In the genomic region with DNA sequence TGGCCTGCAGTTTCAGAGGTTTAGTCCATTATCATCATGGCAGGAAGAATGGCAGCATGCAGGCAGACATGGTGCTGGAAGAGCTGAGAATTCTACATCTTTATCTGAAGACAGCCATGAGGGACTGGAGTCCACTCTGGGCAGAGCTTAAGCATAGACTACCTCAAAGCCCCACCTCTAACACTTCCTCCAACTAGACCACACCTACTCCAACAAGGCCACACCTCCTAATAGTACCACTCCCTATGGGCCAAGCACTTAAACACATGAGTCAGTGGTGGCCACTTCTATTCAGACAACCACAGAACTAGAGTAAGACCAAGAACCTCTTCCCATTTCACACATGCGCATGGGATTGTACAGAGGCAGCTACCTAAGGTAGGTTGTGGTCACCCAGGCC, we compare ENCODE assay signal across 19 mouse cellular contexts.
DNase-seq lines count a peak whose midpoint lies in the region; ATAC-seq lines count a peak whose summit lies in the region.
"Had no signal": no experiment of that assay in that cellular context is flagged by ENCODE, and none has a peak within 500 bp of the region (broad histone marks: within the 10 kb centered on the region; RNA-seq: fewer than 3 reads in every experiment).

No protein-coding gene starts in this region.

- H3K9me3 ChIP-seq in liver, embryonic 11.5 days (ENCODE audit: control insufficient read depth, low read length), result no peaks in the 10 kb centered on the region
- no peaks in the 10 kb centered on the region for H3K9me3 ChIP-seq in intestine, embryonic 15.5 days
- H3K9me3 ChIP-seq in liver, embryonic 16.5 days (replicated peaks; ENCODE audit: control insufficient read depth, low read length), result no peaks in the 10 kb centered on the region
- H3K9me3 ChIP-seq in kidney, embryonic 14.5 days (ENCODE audit: control insufficient read depth, low read length), result no peaks in the 10 kb centered on the region
- H3K9me3 ChIP-seq: embryonic facial prominence, embryonic 15.5 days; G1E; heart, embryonic 10.5 days had no signal

- no peaks in the 10 kb centered on the region for H3K27me3 ChIP-seq in liver, embryonic 11.5 days (replicated peaks; ENCODE audit: control insufficient read depth, insufficient read depth, low read length)
- no peaks in the 10 kb centered on the region for H3K27me3 ChIP-seq in intestine, embryonic 15.5 days (replicated peaks)
- H3K27me3 ChIP-seq in liver, embryonic 16.5 days (ENCODE audit: control insufficient read depth, insufficient read depth, low read depth, low read length), result no peaks in the 10 kb centered on the region
- no peaks in the 10 kb centered on the region for H3K27me3 ChIP-seq in kidney, embryonic 14.5 days (ENCODE audit: control insufficient read depth, insufficient read depth, low read length)
- H3K27me3 ChIP-seq: embryonic facial prominence, embryonic 15.5 days had no signal

- no peak overlapping the region for H3K9ac ChIP-seq in liver, embryonic 11.5 days (ENCODE audit: low read depth, low read length)
- H3K9ac ChIP-seq in intestine, embryonic 15.5 days, result no peak overlapping the region
- no peak overlapping the region for H3K9ac ChIP-seq in liver, embryonic 16.5 days (ENCODE audit: low read depth, low read length)
- H3K9ac ChIP-seq in kidney, embryonic 14.5 days (ENCODE audit: low read depth, low read length), result no peak overlapping the region
- H3K9ac ChIP-seq: embryonic facial prominence, embryonic 15.5 days; hindbrain, embryonic 14.5 days had no signal

- H3K4me1 ChIP-seq in liver, embryonic 11.5 days (replicated peaks; ENCODE audit: control insufficient read depth, insufficient read depth, low read length), result no peaks in the 10 kb centered on the region
- H3K4me1 ChIP-seq in intestine, embryonic 15.5 days (replicated peaks), result no peaks in the 10 kb centered on the region
- no peaks in the 10 kb centered on the region for H3K4me1 ChIP-seq in liver, embryonic 16.5 days (ENCODE audit: control insufficient read depth, low read depth, low read length)
- H3K4me1 ChIP-seq in kidney, embryonic 14.5 days (ENCODE audit: control insufficient read depth, insufficient read depth, low read length), result no peaks in the 10 kb centered on the region
- H3K4me1 ChIP-seq: embryonic facial prominence, embryonic 15.5 days had no signal

- H3K27ac ChIP-seq in liver, embryonic 11.5 days (ENCODE audit: low read depth, low read length), result no peak overlapping the region
- H3K27ac ChIP-seq in intestine, embryonic 15.5 days, result no peak overlapping the region
- H3K27ac ChIP-seq in liver, embryonic 16.5 days (ENCODE audit: low read length), result no peak overlapping the region
- no peak overlapping the region for H3K27ac ChIP-seq in kidney, embryonic 14.5 days (ENCODE audit: low read depth, low read length)
- H3K27ac ChIP-seq: embryonic facial prominence, embryonic 15.5 days; heart, embryonic 10.5 days; hindbrain, embryonic 14.5 days had no signal

- no peak overlapping the region for H3K4me3 ChIP-seq in liver, embryonic 11.5 days (ENCODE audit: low read depth, low read length)
- H3K4me3 ChIP-seq in intestine, embryonic 15.5 days (replicated peaks), result no peak overlapping the region
- no peak overlapping the region for H3K4me3 ChIP-seq in liver, embryonic 16.5 days (ENCODE audit: low read depth, low read length)
- no peak overlapping the region for H3K4me3 ChIP-seq in kidney, embryonic 14.5 days (ENCODE audit: low read length)
- H3K4me3 ChIP-seq: embryonic facial prominence, embryonic 15.5 days; heart, embryonic 10.5 days had no signal

- DNase-seq in liver, embryonic 11.5 days (ENCODE audit: low spot score), result no peak
- DNase-seq in liver (no peak), 416B (ENCODE audit: low read depth) (peak; percentile 41)
- no peak for DNase-seq in spleen, adult 12 weeks (ENCODE audit: low spot score)
- no peak for DNase-seq in ovary, postnatal 36 days (ENCODE audit: low spot score)
- DNase-seq: adrenal gland, postnatal 10 days; cerebellum, adult 2 months; cerebellum, postnatal 10 days; gastrocnemius, postnatal 10 days; heart, adult 18-20 months; heart, postnatal 10 days had no signal

- H3K4me2 ChIP-seq in liver, embryonic 11.5 days, result no peak overlapping the region
- no peak overlapping the region for H3K4me2 ChIP-seq in intestine, embryonic 15.5 days (replicated peaks)
- no peak overlapping the region for H3K4me2 ChIP-seq in liver, embryonic 16.5 days (ENCODE audit: low read depth, low read length)
- no peak overlapping the region for H3K4me2 ChIP-seq in kidney, embryonic 14.5 days (replicated peaks; ENCODE audit: low read depth, low read length)
- H3K4me2 ChIP-seq: embryonic facial prominence, embryonic 15.5 days; hindbrain, embryonic 14.5 days had no signal

- 96% methylated on average over 1 of the region's 1 CpGs for WGBS in liver, embryonic 11.5 days
- 92% methylated on average over 1 of the region's 1 CpGs for WGBS in intestine, embryonic 15.5 days
- 78% methylated on average over 1 of the region's 1 CpGs for WGBS in liver, embryonic 16.5 days (ENCODE audit: insufficient replicate concordance)
- 100% methylated on average over 1 of the region's 1 CpGs for WGBS in kidney, embryonic 14.5 days

- H3K36me3 ChIP-seq in liver, embryonic 11.5 days (ENCODE audit: control insufficient read depth, insufficient read depth, low read length), result no peaks in the 10 kb centered on the region
- no peaks in the 10 kb centered on the region for H3K36me3 ChIP-seq in intestine, embryonic 15.5 days
- H3K36me3 ChIP-seq in liver, embryonic 16.5 days (ENCODE audit: control insufficient read depth, insufficient read depth), result no peaks in the 10 kb centered on the region
- no peaks in the 10 kb centered on the region for H3K36me3 ChIP-seq in kidney, embryonic 14.5 days (ENCODE audit: control insufficient read depth, insufficient read depth, low read length)
- H3K36me3 ChIP-seq: embryonic facial prominence, embryonic 15.5 days; G1E had no signal

- ATAC-seq in liver, embryonic 11.5 days (replicated peaks; ENCODE audit: low FRiP score), result peak; percentile 37; the same call in 1 of the 2 replicates
- peak; percentile 83 for ATAC-seq in intestine, embryonic 15.5 days
- 0 out of 2 replicates have a peak, but pooled peaks have one; percentile 24 for ATAC-seq in liver, embryonic 16.5 days (ENCODE audit: low read depth)
- no peak for ATAC-seq in kidney, embryonic 14.5 days (ENCODE audit: low FRiP score, low TSS enrichment)
- ATAC-seq: forebrain, embryonic 16.5 days had no signal
